Mouse (Mus musculus) midbrain, embryonic 11.5 days (tissue): ENCODE measurements at regions not wholly inside any gene's neighbourhood (a gene's known extent, or its start where the extent isn't known, plus 50 kb on each side); places are given as distances from the start of the nearest gene placed in this dataset.
A peak's percentile ranks its signal among the peaks of the same experiment; 100 is the strongest.
"Not testable (repeated sequence)": the region's sequence is repeated elsewhere in the genome, so short reads cannot be mapped to it uniquely, and the experiment has no call there.

Experiments used
- ATAC-seq: fragments of 200-750 bp; cut with Nextera tagmentation; 2 replicates; pipeline ENCODE4 v1.8.0; 2017; ENCODE audit warnings: moderate TSS enrichment, moderate library complexity; ENCODE audit not compliant: low FRiP score
- DNase-seq: peaks from one replicate; pipeline ENCODE4 v3.0.0; 2015; ENCODE audit warnings: low spot score; ENCODE audit errors: missing footprints
- H3K27ac ChIP-seq: fragments of 300-500 bp; sonication (generic); 2 replicates; pipeline ENCODE4 v1.5.1; 2014; ENCODE audit warnings: low read depth, low read length
- H3K27me3 ChIP-seq: fragments of 300-500 bp; sonication (generic); 2 replicates; pipeline ENCODE4 v1.6.1; 2014; ENCODE audit warnings: mild to moderate bottlenecking, low read length, moderate library complexity, mixed read lengths; ENCODE audit not compliant: control insufficient read depth, insufficient read depth
- H3K36me3 ChIP-seq: fragments of 300-500 bp; sonication (generic); 2 replicates; pipeline ENCODE4 v1.6.1; 2014; ENCODE audit warnings: mild to moderate bottlenecking, low read length, moderate library complexity, mixed read lengths; ENCODE audit not compliant: control insufficient read depth, insufficient read depth
- H3K4me1 ChIP-seq: fragments of 300-500 bp; sonication (generic); 2 replicates; pipeline ENCODE4 v1.6.1; 2014; ENCODE audit warnings: low read length; ENCODE audit not compliant: control insufficient read depth, insufficient read depth
- H3K4me2 ChIP-seq: fragments of 300-500 bp; sonication (generic); 2 replicates; pipeline ENCODE4 v1.6.1; 2014; ENCODE audit warnings: mild to moderate bottlenecking, moderate library complexity
- H3K4me3 ChIP-seq: fragments of 300-500 bp; sonication (generic); 2 replicates; pipeline ENCODE4 v1.5.1; 2014; ENCODE audit warnings: low read depth, low read length
- H3K9ac ChIP-seq: fragments of 300-500 bp; sonication (generic); 2 replicates; pipeline ENCODE4 v1.6.1; 2014; ENCODE audit warnings: low read length
- H3K9me3 ChIP-seq: fragments of 300-500 bp; sonication (generic); 2 replicates; pipeline ENCODE4 v1.6.1; 2016; ENCODE audit warnings: low read length; ENCODE audit not compliant: control insufficient read depth
- WGBS: fragments of 180-500 bp; shearing (Covaris S2); extraction: QIAGEN DNeasy Blood & Tissue Kit; methylation state at CpG from one replicate; pipeline ENCODE4 v1.1.7; 2014; 5-methylcytosine and 5-hydroxymethylcytosine counted together

- H3K36me3 ChIP-seq, H3K9me3 ChIP-seq, DNase-seq, H3K4me1 ChIP-seq, H3K4me3 ChIP-seq, H3K27me3 ChIP-seq, ATAC-seq, H3K4me2 ChIP-seq, H3K27ac ChIP-seq, H3K9ac ChIP-seq: not testable (repeated sequence)
- WGBS: 96% methylated on average over 19 of the region's 19 CpGs
Measured at GRCm38 (mm10) chr15:90882349-90882748, 167.4 kb downstream of the Kif21a start.

GRCm38 (mm10) chr15:90869452-90869851 lies 180.3 kb downstream of the Kif21a start:
- H3K4me2 ChIP-seq: no peak overlapping the region
- no peaks in the 10 kb centered on the region for H3K27me3 ChIP-seq
- 39% methylated on average over 2 of the region's 2 CpGs for WGBS
- no peak overlapping the region for H3K4me3 ChIP-seq
- DNase-seq (no peak), ATAC-seq (no peak)
- no peaks in the 10 kb centered on the region for H3K36me3 ChIP-seq
- H3K4me1 ChIP-seq: no peaks in the 10 kb centered on the region
- no peak overlapping the region for H3K9ac ChIP-seq
- no peaks in the 10 kb centered on the region for H3K9me3 ChIP-seq
- H3K27ac ChIP-seq: no peak overlapping the region

- not testable (repeated sequence) for H3K4me2 ChIP-seq, ATAC-seq, H3K36me3 ChIP-seq, H3K27ac ChIP-seq, H3K9ac ChIP-seq, DNase-seq, H3K4me3 ChIP-seq, H3K9me3 ChIP-seq, H3K4me1 ChIP-seq, H3K27me3 ChIP-seq
- WGBS: 94% methylated on average over 1 of the region's 4 CpGs
Measured at GRCm38 (mm10) chr15:90853763-90854162, 174.5 kb upstream of the Cpne8 start.

- ATAC-seq (no peak), DNase-seq (no peak)
- Histone ChIP-seq H3K4me3 (no peak overlapping the region), H3K27me3 (no peaks in the 10 kb centered on the region), H3K36me3 (no peaks in the 10 kb centered on the region), H3K4me1 (no peaks in the 10 kb centered on the region), H3K9ac (no peak overlapping the region), H3K9me3 (no peaks in the 10 kb centered on the region), H3K27ac (no peak overlapping the region), H3K4me2 (no peak overlapping the region)
- WGBS: 91% methylated on average over 2 of the region's 2 CpGs
Measured at GRCm38 (mm10) chr15:90851991-90852390, 172.8 kb upstream of the Cpne8 start.

DNA sequence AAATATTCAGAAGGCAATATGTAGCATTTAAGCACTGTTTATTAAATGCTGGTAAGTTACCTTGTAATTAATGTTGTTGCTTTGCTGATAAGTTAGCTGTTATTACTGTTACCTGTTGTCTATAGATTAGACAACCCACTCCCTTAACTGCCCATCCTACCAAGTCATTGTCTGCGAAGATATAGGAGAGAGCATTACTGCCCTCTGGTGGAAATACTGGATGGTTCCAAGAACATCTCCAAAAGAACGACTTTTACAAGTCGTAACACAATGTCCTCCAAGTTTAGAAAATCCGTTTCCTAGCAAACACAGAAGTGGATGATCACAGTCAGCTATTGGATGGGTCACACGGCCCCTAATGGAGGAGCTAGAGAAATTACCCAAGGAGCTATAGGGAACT lies 162.2 kb upstream of the Cpne8 start:
- Histone ChIP-seq H3K27me3 (no peaks in the 10 kb centered on the region), H3K27ac (no peak overlapping the region), H3K4me2 (no peak overlapping the region), H3K9ac (no peak overlapping the region), H3K4me1 (no peaks in the 10 kb centered on the region), H3K36me3 (no peaks in the 10 kb centered on the region), H3K4me3 (no peak overlapping the region), H3K9me3 (no peaks in the 10 kb centered on the region)
- WGBS: 18% methylated on average over 5 of the region's 5 CpGs
- DNase-seq (peak; percentile 94), ATAC-seq (peak; percentile 70; the same call in 1 of the 2 replicates)

DNA sequence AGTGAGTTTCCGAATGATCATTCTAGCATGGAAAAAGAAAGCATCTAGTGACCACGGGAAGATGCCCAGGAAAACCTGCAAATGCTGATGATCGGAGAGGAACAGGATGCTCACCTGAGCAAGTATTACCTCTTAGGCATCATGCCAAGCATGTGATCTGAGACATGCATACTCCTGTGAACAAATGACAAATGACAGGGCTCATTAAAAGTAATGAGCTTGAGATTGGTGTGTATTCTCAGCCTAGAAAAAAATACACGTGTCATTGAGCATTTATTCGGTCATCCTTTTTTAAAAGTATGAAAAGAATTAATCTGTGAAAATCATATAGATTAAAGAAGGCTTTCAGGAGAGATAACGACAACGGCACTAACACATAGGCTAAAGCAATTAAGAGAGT lies 156.4 kb upstream of the Cpne8 start:
- WGBS: 85% methylated on average over 7 of the region's 7 CpGs
- H3K9ac ChIP-seq: no peak overlapping the region
- no peak overlapping the region for H3K27ac ChIP-seq
- no peaks in the 10 kb centered on the region for H3K27me3 ChIP-seq
- no peak overlapping the region for H3K4me2 ChIP-seq
- no peak overlapping the region for H3K4me3 ChIP-seq
- H3K4me1 ChIP-seq: no peaks in the 10 kb centered on the region
- H3K36me3 ChIP-seq: no peaks in the 10 kb centered on the region
- H3K9me3 ChIP-seq: no peaks in the 10 kb centered on the region
- DNase-seq (no peak), ATAC-seq (no peak)

GRCm38 (mm10) chr15:90827816-90828215 lies 148.6 kb upstream of the Cpne8 start:
- no peak for ATAC-seq
- DNase-seq: no peak
- Histone ChIP-seq H3K9ac (no peak overlapping the region), H3K27ac (no peak overlapping the region), H3K27me3 (no peaks in the 10 kb centered on the region), H3K4me2 (no peak overlapping the region), H3K4me1 (no peaks in the 10 kb centered on the region), H3K9me3 (no peaks in the 10 kb centered on the region), H3K4me3 (no peak overlapping the region), H3K36me3 (no peaks in the 10 kb centered on the region)
- WGBS: 11% methylated on average over 4 of the region's 4 CpGs

GRCm38 (mm10) chr15:90822306-90822705 lies 143.1 kb upstream of the Cpne8 start:
- no peak overlapping the region for H3K4me3 ChIP-seq
- H3K4me1 ChIP-seq: peaks cover 14% of the 10 kb centered on the region; the same call in 1 of the 2 replicates
- H3K27ac ChIP-seq: no peak overlapping the region
- H3K27me3 ChIP-seq: no peaks in the 10 kb centered on the region
- 95% methylated on average over 6 of the region's 6 CpGs for WGBS
- H3K4me2 ChIP-seq: no peak overlapping the region
- DNase-seq (peak; percentile 62), ATAC-seq (no peak)
- no peak overlapping the region for H3K9ac ChIP-seq
- H3K36me3 ChIP-seq: no peaks in the 10 kb centered on the region
- no peaks in the 10 kb centered on the region for H3K9me3 ChIP-seq

DNA sequence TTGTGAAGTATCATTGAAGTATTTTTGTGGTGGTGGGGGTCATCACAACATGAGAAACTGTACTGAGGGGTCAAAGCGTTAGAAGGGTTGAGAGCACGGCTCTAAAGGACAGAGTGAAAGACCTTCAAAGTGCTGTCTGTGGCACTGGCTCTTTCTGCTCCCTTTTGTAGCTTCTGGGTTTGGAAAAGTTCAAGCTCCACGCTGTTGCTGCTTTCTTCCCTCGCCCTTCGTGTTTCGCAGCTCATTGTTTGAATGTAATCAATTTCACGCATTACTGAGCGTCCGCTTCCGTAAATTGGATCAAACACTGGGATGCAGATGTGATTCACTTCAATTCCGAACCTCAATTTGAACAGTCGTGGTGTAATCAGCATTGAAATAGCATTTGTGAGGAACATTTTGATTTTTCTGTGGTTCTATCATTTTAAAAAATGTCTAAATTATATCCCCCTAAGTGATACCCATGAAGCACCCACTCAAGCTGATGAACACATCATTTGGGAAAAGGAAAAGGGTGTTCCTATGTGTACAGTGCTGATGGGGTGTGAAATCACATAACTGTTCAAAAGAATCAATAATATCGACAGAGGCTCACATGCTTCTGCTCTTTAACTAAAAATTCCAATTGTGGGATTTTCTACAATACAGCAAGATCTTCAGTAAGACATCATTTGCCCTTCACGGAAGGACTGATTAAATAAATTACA lies 140.9 kb upstream of the Cpne8 start:
- no peak overlapping the region for H3K4me2 ChIP-seq
- 21% methylated on average over 14 of the region's 14 CpGs for WGBS
- DNase-seq: peak; percentile 92
- no peak overlapping the region for H3K4me3 ChIP-seq
- no peak overlapping the region for H3K9ac ChIP-seq
- H3K27ac ChIP-seq: no peak overlapping the region
- peaks cover 14% of the 10 kb centered on the region; the same call in 1 of the 2 replicates for H3K4me1 ChIP-seq
- no peaks in the 10 kb centered on the region for H3K27me3 ChIP-seq
- no peaks in the 10 kb centered on the region for H3K36me3 ChIP-seq
- no peaks in the 10 kb centered on the region for H3K9me3 ChIP-seq
- peak; percentile 84 for ATAC-seq
